Mouse (Mus musculus): ENCODE data around the gene Slc25a28.

Slc25a28 gene

GRCm38 (mm10) chr19:43641833-43642232, 32.8 kb downstream of the Slc25a28 start:
- no peak for DNase-seq (ENCODE audit: low spot score)

DNA sequence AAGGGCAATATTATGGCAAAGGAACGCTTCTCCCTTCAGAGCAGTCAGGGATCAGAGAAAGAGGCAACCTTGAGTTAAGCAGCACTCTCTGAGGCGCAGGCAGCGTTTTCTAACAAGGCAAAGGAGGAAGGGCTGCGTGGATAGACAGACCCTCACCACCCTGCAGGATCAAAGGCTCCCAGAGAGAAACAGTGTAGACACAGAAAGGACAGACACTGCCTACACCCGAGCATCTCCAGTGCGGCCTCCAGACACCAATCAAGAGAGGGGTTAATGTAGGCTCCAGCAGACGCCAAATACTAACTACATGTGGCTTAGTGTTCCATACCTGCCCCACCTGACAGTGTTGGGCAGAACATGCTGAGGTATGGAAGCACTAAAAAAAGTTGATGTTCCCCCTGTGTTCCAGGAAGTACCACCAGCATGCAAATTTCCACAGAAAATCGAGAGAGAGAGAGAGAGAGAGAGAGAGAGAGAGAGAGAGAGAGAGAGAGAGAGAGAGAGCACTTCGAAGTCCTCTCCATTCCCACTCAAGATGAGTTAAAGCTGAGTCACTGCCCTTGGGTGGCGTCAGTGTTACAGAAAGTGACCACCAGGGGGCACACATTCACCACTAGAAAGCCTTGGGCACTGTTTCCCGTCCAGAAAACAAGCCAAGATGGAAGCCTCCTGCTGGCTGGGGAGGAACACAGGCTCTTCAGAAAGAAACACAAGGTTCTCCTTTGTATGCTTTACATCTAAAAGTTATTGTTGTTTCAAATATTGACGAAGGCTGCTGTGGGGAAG, 44.0 kb downstream of the Slc25a28 start:
- DNase-seq (ENCODE audit: low spot score): peak; percentile 99

GRCm38 (mm10) chr19:43629088-43629487, 45.6 kb downstream of the Slc25a28 start:
- no peak for DNase-seq (ENCODE audit: low spot score)

- DNase-seq (ENCODE audit: low spot score): no peak
Measured at GRCm38 (mm10) chr19:43627345-43627744, 47.3 kb downstream of the Slc25a28 start.

GRCm38 (mm10) chr19:43626160-43626559, 48.5 kb downstream of the Slc25a28 start:
- DNase-seq (ENCODE audit: low spot score): no peak

GRCm38 (mm10) chr19:43623913-43624312, 50.8 kb downstream of the Slc25a28 start:
- DNase-seq (ENCODE audit: low spot score): peak; percentile 86

DNA sequence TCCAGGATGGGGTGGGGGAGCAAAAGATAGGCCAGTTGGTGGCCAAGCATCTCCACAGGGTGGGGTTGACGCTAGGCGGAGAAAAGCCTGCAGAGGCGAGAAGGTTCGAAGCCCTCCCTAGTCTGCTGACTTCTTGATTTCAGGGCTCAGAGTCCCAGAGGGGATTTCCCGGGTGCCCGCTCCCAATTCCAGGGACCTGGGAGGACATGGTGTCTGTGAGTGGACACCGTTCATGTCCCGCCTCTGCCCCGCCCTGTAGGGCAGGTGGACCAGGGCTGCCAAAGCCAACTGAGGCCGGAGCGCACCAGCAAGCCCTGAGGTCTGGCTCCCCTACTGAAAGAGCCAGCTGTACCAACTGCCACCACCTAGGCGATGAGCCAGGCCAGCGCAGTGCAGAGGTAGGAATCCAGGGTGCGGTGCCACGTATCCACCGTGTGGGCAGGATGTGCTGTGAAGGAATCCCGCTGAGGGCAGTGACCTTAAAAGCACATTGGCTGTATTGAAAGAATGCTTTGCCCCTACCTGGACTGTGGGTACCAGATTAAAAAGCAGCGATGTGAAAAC, 54.7 kb downstream of the Slc25a28 start:
- no peak for DNase-seq (ENCODE audit: low spot score)

GRCm38 (mm10) chr19:43618505-43619030, 56.1 kb downstream of the Slc25a28 start:
- no peak for DNase-seq (ENCODE audit: low spot score)

- no peak for DNase-seq (ENCODE audit: low spot score)
Measured at GRCm38 (mm10) chr19:43617761-43618349, 56.8 kb downstream of the Slc25a28 start.

DNA sequence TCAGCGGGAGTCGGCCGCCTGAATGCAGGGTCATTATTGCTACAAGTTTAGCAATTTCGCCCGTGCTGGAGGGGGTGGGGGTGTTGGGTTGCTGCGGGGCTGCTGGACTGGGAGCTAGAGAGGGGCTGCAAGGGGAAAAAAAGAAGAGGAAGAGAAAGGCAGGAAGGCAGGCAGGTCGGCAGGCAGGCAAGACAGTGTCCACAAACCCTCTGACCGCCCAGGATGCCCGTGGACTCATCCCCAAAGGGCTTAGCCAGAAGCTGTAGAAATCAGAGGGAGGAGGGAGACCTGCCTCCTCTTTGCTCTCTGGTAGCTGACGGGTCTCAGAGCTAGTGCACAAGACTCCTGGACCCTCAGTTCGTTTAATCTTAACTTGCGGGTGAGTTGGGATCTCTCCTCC, 57.8 kb downstream of the Slc25a28 start:
- DNase-seq (ENCODE audit: low spot score): no peak

- DNase-seq (ENCODE audit: low spot score): no peak
Measured at GRCm38 (mm10) chr19:43616415-43616861, 58.2 kb downstream of the Slc25a28 start.

GRCm38 (mm10) chr19:43615571-43616414, 58.9 kb downstream of the Slc25a28 start:
- no peak for DNase-seq (ENCODE audit: low spot score)

GRCm38 (mm10) chr19:43615074-43615445, 59.6 kb downstream of the Slc25a28 start:
- DNase-seq (ENCODE audit: low spot score): no peak

GRCm38 (mm10) chr19:43614341-43615073, 60.2 kb downstream of the Slc25a28 start:
- DNase-seq (ENCODE audit: low spot score): no peak

All from adipocyte (in vitro differentiated cells).